ENCODE assay signal across 7 mouse cellular contexts in the genomic region with DNA sequence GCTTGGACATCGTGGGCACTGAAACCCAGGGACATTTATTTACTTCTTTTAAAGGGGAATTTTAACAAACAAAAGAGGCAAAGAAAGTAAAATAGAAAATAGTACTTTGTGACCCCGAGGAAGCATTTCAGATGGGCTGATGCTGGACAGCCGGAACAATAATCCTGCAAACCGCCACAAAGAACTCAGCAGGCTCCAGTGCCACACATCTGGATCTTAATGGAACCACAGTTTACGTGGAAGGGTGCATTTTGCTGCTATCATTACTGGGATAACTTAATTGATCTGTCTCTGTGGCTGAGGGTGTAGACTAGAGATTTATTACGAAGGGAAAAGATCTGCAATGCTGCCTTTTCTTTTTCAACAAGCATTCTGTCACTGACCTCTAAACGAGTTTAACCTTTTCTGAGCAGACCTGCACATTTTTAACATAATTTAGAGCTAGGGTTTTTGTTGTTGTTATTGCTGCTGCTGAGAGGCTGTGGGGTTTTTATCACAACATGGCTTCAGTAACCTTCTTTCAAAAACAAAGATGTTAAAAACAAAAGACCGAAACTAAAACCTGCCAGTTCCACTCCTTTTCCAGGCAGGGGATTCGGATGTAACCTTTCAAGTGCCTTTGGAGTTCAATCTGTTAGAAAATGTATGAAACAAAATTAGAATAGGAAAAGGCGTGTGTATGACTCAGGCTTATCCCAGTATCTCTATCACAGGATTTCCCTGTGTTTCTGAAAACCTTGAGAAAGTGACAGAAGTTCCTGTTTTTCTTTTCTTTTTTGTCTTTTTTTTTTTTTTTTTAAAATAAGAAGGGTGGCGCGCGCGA.
DNase-seq lines count a peak whose midpoint lies in the region; ATAC-seq lines count a peak whose summit lies in the region.

No protein-coding gene starts in this region.

- peak overlapping the region; percentile 93 for H3K4me3 ChIP-seq in neural tube, embryonic 11.5 days (ENCODE audit: low read depth, low read length)
- peak overlapping the region; percentile 84 for H3K4me3 ChIP-seq in embryonic facial prominence, embryonic 14.5 days (ENCODE audit: low read depth, low read length)
- peak overlapping the region; percentile 97 for H3K4me3 ChIP-seq in limb, embryonic 10.5 days
- H3K4me3 ChIP-seq in stomach, embryonic 15.5 days (replicated peaks) = peak overlapping the region; percentile 86

- no peaks in the 10 kb centered on the region for H3K27me3 ChIP-seq in neural tube, embryonic 11.5 days (ENCODE audit: control insufficient read depth, insufficient read depth, low read length)
- no peaks in the 10 kb centered on the region for H3K27me3 ChIP-seq in embryonic facial prominence, embryonic 14.5 days (replicated peaks; ENCODE audit: control insufficient read depth, insufficient read depth, low read length)
- no peaks in the 10 kb centered on the region for H3K27me3 ChIP-seq in limb, embryonic 10.5 days (ENCODE audit: low read depth, poor library complexity, severe bottlenecking)
- no peaks in the 10 kb centered on the region for H3K27me3 ChIP-seq in stomach, embryonic 15.5 days (replicated peaks)

- ATAC-seq in neural tube, embryonic 11.5 days (ENCODE audit: insufficient read depth, low FRiP score, low TSS enrichment) = no peak
- no peak for ATAC-seq in embryonic facial prominence, embryonic 14.5 days (ENCODE audit: low read depth)
- no peak for ATAC-seq in stomach, embryonic 15.5 days (ENCODE audit: insufficient read depth, low FRiP score, low read depth)

- peaks cover 16% of the 10 kb centered on the region for H3K4me1 ChIP-seq in neural tube, embryonic 11.5 days (ENCODE audit: control insufficient read depth, insufficient read depth, low read length)
- peaks cover 53% of the 10 kb centered on the region for H3K4me1 ChIP-seq in embryonic facial prominence, embryonic 14.5 days (ENCODE audit: control insufficient read depth, insufficient read depth, low read length)
- H3K4me1 ChIP-seq in limb, embryonic 10.5 days = peaks cover 72% of the 10 kb centered on the region
- peaks cover 35% of the 10 kb centered on the region for H3K4me1 ChIP-seq in stomach, embryonic 15.5 days

- no peak overlapping the region for H3K27ac ChIP-seq in neural tube, embryonic 11.5 days (ENCODE audit: low read depth, low read length)
- peak overlapping the region; percentile 95 for H3K27ac ChIP-seq in embryonic facial prominence, embryonic 14.5 days (replicated peaks; ENCODE audit: low read depth, low read length)
- peak overlapping the region; percentile 99 for H3K27ac ChIP-seq in limb, embryonic 10.5 days
- H3K27ac ChIP-seq in stomach, embryonic 15.5 days = peak overlapping the region; percentile 94

- no peaks in the 10 kb centered on the region for H3K36me3 ChIP-seq in neural tube, embryonic 11.5 days (ENCODE audit: control insufficient read depth, insufficient read depth, low read length)
- H3K36me3 ChIP-seq in embryonic facial prominence, embryonic 14.5 days (ENCODE audit: control insufficient read depth, insufficient read depth, low read length) = no peaks in the 10 kb centered on the region
- H3K36me3 ChIP-seq in limb, embryonic 10.5 days = peaks cover 6% of the 10 kb centered on the region
- H3K36me3 ChIP-seq in stomach, embryonic 15.5 days = no peaks in the 10 kb centered on the region

- DNase-seq in neural tube, embryonic 11.5 days (ENCODE audit: low spot score) = no peak
- DNase-seq in neural tube, embryonic 10.5 days (ENCODE audit: extremely low spot score, low spot score) = no peak
- DNase-seq in embryonic facial prominence, embryonic 14.5 days (ENCODE audit: low spot score) = no peak
- DNase-seq in limb, embryonic 10.5 days (ENCODE audit: low spot score) = no peak
- no peak for DNase-seq in cerebellum, adult 9-11 months
- no peak for DNase-seq in spleen, adult 18-20 months

- under 1% methylated on average over 14 of the region's 14 CpGs for WGBS in neural tube, embryonic 11.5 days
- 4% methylated on average over 14 of the region's 14 CpGs for WGBS in embryonic facial prominence, embryonic 14.5 days
- WGBS in limb, embryonic 10.5 days = 1% methylated on average over 14 of the region's 14 CpGs
- 8% methylated on average over 14 of the region's 14 CpGs for WGBS in stomach, embryonic 15.5 days

- H3K4me2 ChIP-seq in neural tube, embryonic 11.5 days (ENCODE audit: low read depth) = peak overlapping the region; percentile 91
- peak overlapping the region; percentile 77 for H3K4me2 ChIP-seq in embryonic facial prominence, embryonic 14.5 days (ENCODE audit: low read depth, low read length)
- peak overlapping the region; percentile 85 for H3K4me2 ChIP-seq in stomach, embryonic 15.5 days

- H3K9me3 ChIP-seq in neural tube, embryonic 11.5 days (ENCODE audit: control insufficient read depth, low read length) = no peaks in the 10 kb centered on the region
- H3K9me3 ChIP-seq in embryonic facial prominence, embryonic 14.5 days (ENCODE audit: control insufficient read depth, low read length) = no peaks in the 10 kb centered on the region
- no peaks in the 10 kb centered on the region for H3K9me3 ChIP-seq in limb, embryonic 10.5 days (replicated peaks)
- no peaks in the 10 kb centered on the region for H3K9me3 ChIP-seq in stomach, embryonic 15.5 days

- peak overlapping the region; percentile 94 for H3K9ac ChIP-seq in neural tube, embryonic 11.5 days (ENCODE audit: low read length)
- H3K9ac ChIP-seq in embryonic facial prominence, embryonic 14.5 days (ENCODE audit: low read depth, low read length) = peak overlapping the region; percentile 96
- no peak overlapping the region for H3K9ac ChIP-seq in stomach, embryonic 15.5 days
